Mouse (Mus musculus): ENCODE measurements at regions not wholly inside any gene's neighbourhood (a gene's known extent, or its start where the extent isn't known, plus 50 kb on each side); places are given as distances from the start of the nearest gene placed in this dataset.

GRCm38 (mm10) chr8:32958331-32958730, 470.2 kb upstream of the 5930422O12Rik start:
- DNase-seq (ENCODE audit: low spot score) = no peak

GRCm38 (mm10) chr8:32958855-32959254, 469.7 kb upstream of the 5930422O12Rik start:
- DNase-seq (ENCODE audit: low spot score) = no peak

GRCm38 (mm10) chr8:32959326-32960064, 469.0 kb upstream of the 5930422O12Rik start:
- DNase-seq (ENCODE audit: low spot score) = no peak

GRCm38 (mm10) chr8:32990216-32990615, 438.3 kb upstream of the 5930422O12Rik start:
- no peak for DNase-seq (ENCODE audit: low spot score)

- DNase-seq (ENCODE audit: low spot score) = no peak
Observed at GRCm38 (mm10) chr8:33003967-33004564, 424.4 kb upstream of the 5930422O12Rik start.

GRCm38 (mm10) chr8:33004570-33004969, 423.9 kb upstream of the 5930422O12Rik start:
- DNase-seq (ENCODE audit: low spot score) = no peak

- DNase-seq (ENCODE audit: low spot score) = no peak
Observed at GRCm38 (mm10) chr8:33010106-33010505, 418.4 kb upstream of the 5930422O12Rik start.

GRCm38 (mm10) chr8:33012784-33013183, 415.7 kb upstream of the 5930422O12Rik start:
- no peak for DNase-seq (ENCODE audit: low spot score)

- no peak for DNase-seq (ENCODE audit: low spot score)
Observed at GRCm38 (mm10) chr8:33015861-33016260, 412.6 kb upstream of the 5930422O12Rik start.

GRCm38 (mm10) chr8:33026973-33027372, 401.5 kb upstream of the 5930422O12Rik start:
- no peak for DNase-seq (ENCODE audit: low spot score)

- no peak for DNase-seq (ENCODE audit: low spot score)
Observed at GRCm38 (mm10) chr8:33029453-33029852, 399.1 kb upstream of the 5930422O12Rik start.

GRCm38 (mm10) chr8:33052017-33052416, 376.5 kb upstream of the 5930422O12Rik start:
- DNase-seq (ENCODE audit: low spot score) = no peak

GRCm38 (mm10) chr8:33065566-33065965, 362.9 kb upstream of the 5930422O12Rik start:
- DNase-seq (ENCODE audit: low spot score) = no peak

GRCm38 (mm10) chr8:33066168-33066567, 362.3 kb upstream of the 5930422O12Rik start:
- no peak for DNase-seq (ENCODE audit: low spot score)

GRCm38 (mm10) chr8:33067453-33068039, 361.0 kb upstream of the 5930422O12Rik start:
- no peak for DNase-seq (ENCODE audit: low spot score)

GRCm38 (mm10) chr8:33068468-33068867, 360.0 kb upstream of the 5930422O12Rik start:
- DNase-seq (ENCODE audit: low spot score) = no peak

GRCm38 (mm10) chr8:33075186-33075585, 353.3 kb upstream of the 5930422O12Rik start:
- no peak for DNase-seq (ENCODE audit: low spot score)

GRCm38 (mm10) chr8:33076253-33076652, 352.3 kb upstream of the 5930422O12Rik start:
- DNase-seq (ENCODE audit: low spot score) = no peak

- DNase-seq (ENCODE audit: low spot score) = no peak
Observed at GRCm38 (mm10) chr8:33078125-33078524, 350.4 kb upstream of the 5930422O12Rik start.

GRCm38 (mm10) chr8:33079867-33080585, 348.5 kb upstream of the 5930422O12Rik start:
- DNase-seq (ENCODE audit: low spot score) = no peak

- DNase-seq (ENCODE audit: low spot score) = no peak
Observed at GRCm38 (mm10) chr8:33081941-33082340, 346.6 kb upstream of the 5930422O12Rik start.

GRCm38 (mm10) chr8:33085461-33085860, 343.0 kb upstream of the 5930422O12Rik start:
- no peak for DNase-seq (ENCODE audit: low spot score)

GRCm38 (mm10) chr8:33089731-33090130, 338.8 kb upstream of the 5930422O12Rik start:
- DNase-seq (ENCODE audit: low spot score) = no peak

All from MN1 (cell line).